Mouse (Mus musculus) heart, adult 8-10 months (tissue): ENCODE results near the gene Gch1. TPM values are rescaled to one million over a fixed set of nuclear protein-coding genes. Genes with fewer than 3 reads are reported as not detected.

Experiments
- total RNA-seq, 4 experiments: library from RNA; stranded (reverse); gene quantifications; 2 replicates each; pipeline ENCODE4 v1.2.4; 2022

The Gch1 gene
- total RNA-seq, 4 experiments from 2014 or later: 5.5 to 6.8 (median 6.4) TPM

Other genes starting within 250 kb of the Gch1 start
- 1 to 10 TPM in 1 of 4 experiments, under 1 TPM in 3; 0.57 to 1.1 (median 0.78) TPM for gene Wdhd1, start 87.4 kb upstream of the Gch1 start, total RNA-seq
- gene Socs4, start 87.5 kb upstream of the Gch1 start, total RNA-seq: 10 to 100 TPM; 12.7 to 14.2 (median 13.5) TPM
- 10 to 100 TPM; 21.8 to 35.6 (median 30.7) TPM for gene Mapk1ip1l, start 108.9 kb upstream of the Gch1 start, total RNA-seq
- 1 to 10 TPM; 4.0 to 6.1 (median 5.1) TPM for gene Lgals3, start 178.3 kb upstream of the Gch1 start, total RNA-seq
- gene Dlgap5, start 229.0 kb upstream of the Gch1 start, total RNA-seq: under 1 TPM in 3 of 4 experiments, not detected in 1; 0.60 to 0.75 (median 0.63) TPM